Mouse (Mus musculus) hindbrain, postnatal 0 days (tissue): ENCODE data around the gene Klhl26. TPM values are rescaled to one million over a fixed set of nuclear protein-coding genes. Genes with fewer than 3 reads are reported as not detected.

ENCODE experiments used
- ATAC-seq: fragments of 200-750 bp; cut with Nextera tagmentation; 2 replicates; pipeline ENCODE4 v1.8.0; 2017; ENCODE audit warnings: mild to moderate bottlenecking, moderate TSS enrichment, moderate library complexity
- DNase-seq: peaks from one replicate; pipeline ENCODE4 v3.0.0-alpha.2; 2015; ENCODE audit warnings: low spot score
- H3K27ac ChIP-seq: fragments of 300-500 bp; sonication (generic); 2 replicates; pipeline ENCODE4 v1.5.1; 2014; ENCODE audit warnings: mild to moderate bottlenecking
- H3K27me3 ChIP-seq: fragments of 300-500 bp; sonication (generic); 2 replicates; pipeline ENCODE4 v1.6.1; 2014; ENCODE audit warnings: low read length, mixed read lengths; ENCODE audit not compliant: insufficient read depth
- H3K36me3 ChIP-seq: fragments of 300-500 bp; sonication (generic); 2 replicates; pipeline ENCODE4 v1.6.1; 2014; ENCODE audit warnings: low read length, mixed read lengths; ENCODE audit not compliant: insufficient read depth
- H3K4me1 ChIP-seq: fragments of 300-500 bp; sonication (generic); 2 replicates; pipeline ENCODE4 v1.6.1; 2014; ENCODE audit warnings: antibody characterized with exemption, low read length, mixed read lengths; ENCODE audit not compliant: insufficient read depth
- H3K4me2 ChIP-seq: fragments of 300-500 bp; sonication (generic); 2 replicates; pipeline ENCODE4 v1.6.1; 2014; ENCODE audit warnings: low read depth, mild to moderate bottlenecking, low read length, moderate library complexity, mixed read lengths
- H3K4me3 ChIP-seq: fragments of 300-500 bp; sonication (generic); 2 replicates; pipeline ENCODE4 v1.5.1; 2014; ENCODE audit warnings: low read length
- H3K9ac ChIP-seq: fragments of 300-500 bp; sonication (generic); replicated peaks from 2 replicates; pipeline ENCODE4 v1.6.1; 2014; ENCODE audit warnings: mild to moderate bottlenecking, low read length, moderate library complexity, mixed read lengths
- H3K9me3 ChIP-seq: fragments of 300-500 bp; sonication (generic); 2 replicates; pipeline ENCODE4 v1.6.1; 2016; ENCODE audit warnings: low read length, mixed read lengths
- CTCF ChIP-seq: IDR thresholded peaks from 2 replicates; pipeline ENCODE4 v1.5.1; 2016; ENCODE audit warnings: antibody characterized with exemption, control low read depth, low read depth
- WGBS: fragments of 180-500 bp; shearing (Covaris S2); extraction: QIAGEN DNeasy Blood & Tissue Kit; methylation state at CpG from one replicate; pipeline ENCODE4 v1.1.7; 2014; 5-methylcytosine and 5-hydroxymethylcytosine counted together
- polyA plus RNA-seq: library from polyadenylated mRNA; unstranded; fragments of >200 nt; fragmentation: Nextera tagmentation; extraction: Ambion mirVana; gene quantifications from 2 replicates; pipeline ENCODE4 v1.2.1, GENCODE M21; 2015
- total RNA-seq: library from RNA; depleted of rRNA; stranded (reverse); fragments of >200 nt; gene quantifications from 2 replicates; pipeline ENCODE4 v1.2.3, GENCODE M21; 2014

The Klhl26 gene
- total and polyA plus RNA-seq, 2 experiments from 2014 or later: 35.8 to 61.8 TPM

GRCm38 (mm10) chr8:70426300-70426907 is 50.4 kb downstream of the Klhl26 start:
- no peak overlapping the region for H3K4me2 ChIP-seq
- no peaks in the 10 kb centered on the region for H3K4me1 ChIP-seq
- WGBS: 97% methylated on average over 2 of the region's 2 CpGs
- DNase-seq: no peak
- no peaks in the 10 kb centered on the region for H3K9me3 ChIP-seq
- H3K9ac ChIP-seq: no peak overlapping the region
- H3K27ac ChIP-seq: no peak overlapping the region
- H3K36me3 ChIP-seq: no peaks in the 10 kb centered on the region
- H3K27me3 ChIP-seq: no peaks in the 10 kb centered on the region
- H3K4me3 ChIP-seq: no peak overlapping the region
- TF ChIP-seq CTCF: no peak
- ATAC-seq: no peak

- no peak overlapping the region for H3K9ac ChIP-seq
- 84% methylated on average over 2 of the region's 2 CpGs for WGBS
- no peak overlapping the region for H3K4me3 ChIP-seq
- TF ChIP-seq CTCF: no peak
- H3K4me2 ChIP-seq: no peak overlapping the region
- peaks cover 11% of the 10 kb centered on the region; the same call in 1 of the 2 replicates for H3K4me1 ChIP-seq
- H3K27me3 ChIP-seq: no peaks in the 10 kb centered on the region
- DNase-seq (no peak), ATAC-seq (no peak)
- no peaks in the 10 kb centered on the region for H3K9me3 ChIP-seq
- no peaks in the 10 kb centered on the region for H3K36me3 ChIP-seq
- H3K27ac ChIP-seq: no peak overlapping the region
Observed at GRCm38 (mm10) chr8:70422722-70423121, 54.0 kb downstream of the Klhl26 start.

- H3K4me2 ChIP-seq: no peak overlapping the region
- H3K9ac ChIP-seq: no peak overlapping the region
- no peaks in the 10 kb centered on the region for H3K9me3 ChIP-seq
- H3K36me3 ChIP-seq: no peaks in the 10 kb centered on the region
- H3K27ac ChIP-seq: no peak overlapping the region
- H3K4me3 ChIP-seq: no peak overlapping the region
- no peak for TF ChIP-seq CTCF
- DNase-seq (no peak), ATAC-seq (no peak)
- H3K27me3 ChIP-seq: no peaks in the 10 kb centered on the region
- 82% methylated on average over 18 of the region's 18 CpGs for WGBS
- peaks cover 16% of the 10 kb centered on the region for H3K4me1 ChIP-seq
Observed at GRCm38 (mm10) chr8:70421349-70422104, 55.2 kb downstream of the Klhl26 start.

- H3K27ac ChIP-seq: no peak overlapping the region
- no peaks in the 10 kb centered on the region for H3K9me3 ChIP-seq
- no peaks in the 10 kb centered on the region for H3K36me3 ChIP-seq
- H3K4me3 ChIP-seq: no peak overlapping the region
- DNase-seq (no peak), ATAC-seq (no peak)
- 75% methylated on average over 11 of the region's 11 CpGs for WGBS
- H3K4me2 ChIP-seq: no peak overlapping the region
- H3K9ac ChIP-seq: no peak overlapping the region
- no peak for TF ChIP-seq CTCF
- peaks cover 19% of the 10 kb centered on the region for H3K4me1 ChIP-seq
- no peaks in the 10 kb centered on the region for H3K27me3 ChIP-seq
Observed at GRCm38 (mm10) chr8:70419879-70420643, 56.7 kb downstream of the Klhl26 start.

- Histone ChIP-seq H3K4me1 (peaks cover 19% of the 10 kb centered on the region), H3K9ac (no peak overlapping the region), H3K4me2 (no peak overlapping the region), H3K4me3 (no peak overlapping the region), H3K9me3 (no peaks in the 10 kb centered on the region), H3K36me3 (no peaks in the 10 kb centered on the region), H3K27ac (no peak overlapping the region), H3K27me3 (no peaks in the 10 kb centered on the region)
- DNase-seq: peak; percentile 53
- no peak for ATAC-seq
- 30% methylated on average over 14 of the region's 14 CpGs for WGBS
- no peak for TF ChIP-seq CTCF
Observed at GRCm38 (mm10) chr8:70418954-70419353, 57.8 kb downstream of the Klhl26 start.

- H3K36me3 ChIP-seq: no peaks in the 10 kb centered on the region
- H3K9ac ChIP-seq: peak overlapping the region; percentile 17; the same call in 1 of the 2 replicates
- 0 out of 2 replicates have a peak overlapping the region, but pooled peaks have one; percentile 2 for H3K27ac ChIP-seq
- peak; percentile 26 for TF ChIP-seq CTCF
- H3K9me3 ChIP-seq: no peaks in the 10 kb centered on the region
- H3K4me3 ChIP-seq: no peak overlapping the region
- WGBS: 44% methylated on average over 10 of the region's 10 CpGs
- no peak overlapping the region for H3K4me2 ChIP-seq
- ATAC-seq (no peak), DNase-seq (peak; percentile 21)
- peaks cover 19% of the 10 kb centered on the region for H3K4me1 ChIP-seq
- H3K27me3 ChIP-seq: no peaks in the 10 kb centered on the region
Observed at GRCm38 (mm10) chr8:70417914-70418313, 58.9 kb downstream of the Klhl26 start.
